Mouse (Mus musculus): ENCODE data around the gene Ostn. TPM values are rescaled to one million over a fixed set of nuclear protein-coding genes. Genes with fewer than 3 reads are reported as not detected.

The Ostn gene
- polyA plus RNA-seq, 1 experiment from 2014 or later: 2.1 TPM

DNA sequence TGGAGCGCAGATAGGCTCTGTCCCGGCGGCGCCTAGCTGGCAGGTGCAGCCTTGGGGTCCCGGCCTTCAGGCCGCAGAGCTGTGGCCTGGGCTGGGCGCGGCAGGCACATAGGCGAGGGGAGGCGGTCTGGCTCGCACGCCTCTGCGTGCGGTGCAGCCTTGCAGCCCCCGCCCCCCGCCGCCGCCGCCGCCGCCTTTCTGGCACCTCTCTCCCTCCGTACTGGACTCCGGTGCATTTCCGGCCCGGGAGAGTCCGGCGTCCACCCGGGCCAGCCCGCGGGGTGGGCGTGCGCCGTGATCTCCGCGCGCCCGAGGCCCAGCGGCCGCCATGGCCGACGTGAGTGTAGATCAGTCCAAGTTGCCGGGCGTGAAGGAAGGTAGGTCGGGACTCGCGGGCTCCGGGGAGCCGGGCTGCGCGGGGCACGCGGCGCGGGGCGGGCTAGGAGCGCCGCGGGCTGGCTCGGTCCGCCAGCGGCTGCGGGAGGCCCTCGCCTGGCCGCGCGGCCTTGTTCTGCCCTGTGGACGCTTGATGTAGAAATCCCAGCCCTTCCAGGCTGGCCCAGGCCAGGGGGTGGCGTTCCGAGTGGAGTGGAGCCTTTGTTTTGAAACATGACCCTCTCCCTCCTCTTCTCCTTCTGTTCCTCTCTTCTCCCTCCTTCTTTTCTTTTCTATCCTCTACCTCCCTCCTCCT lies 81.6 kb downstream of the Ostn start, which contains the start of gene Ccdc50:
Ccdc50 (plus strand) TSS at position 109 of the 691 bp plus-strand sequence.
- WGBS: under 1% methylated on average over 56 of the region's 69 CpGs

DNA sequence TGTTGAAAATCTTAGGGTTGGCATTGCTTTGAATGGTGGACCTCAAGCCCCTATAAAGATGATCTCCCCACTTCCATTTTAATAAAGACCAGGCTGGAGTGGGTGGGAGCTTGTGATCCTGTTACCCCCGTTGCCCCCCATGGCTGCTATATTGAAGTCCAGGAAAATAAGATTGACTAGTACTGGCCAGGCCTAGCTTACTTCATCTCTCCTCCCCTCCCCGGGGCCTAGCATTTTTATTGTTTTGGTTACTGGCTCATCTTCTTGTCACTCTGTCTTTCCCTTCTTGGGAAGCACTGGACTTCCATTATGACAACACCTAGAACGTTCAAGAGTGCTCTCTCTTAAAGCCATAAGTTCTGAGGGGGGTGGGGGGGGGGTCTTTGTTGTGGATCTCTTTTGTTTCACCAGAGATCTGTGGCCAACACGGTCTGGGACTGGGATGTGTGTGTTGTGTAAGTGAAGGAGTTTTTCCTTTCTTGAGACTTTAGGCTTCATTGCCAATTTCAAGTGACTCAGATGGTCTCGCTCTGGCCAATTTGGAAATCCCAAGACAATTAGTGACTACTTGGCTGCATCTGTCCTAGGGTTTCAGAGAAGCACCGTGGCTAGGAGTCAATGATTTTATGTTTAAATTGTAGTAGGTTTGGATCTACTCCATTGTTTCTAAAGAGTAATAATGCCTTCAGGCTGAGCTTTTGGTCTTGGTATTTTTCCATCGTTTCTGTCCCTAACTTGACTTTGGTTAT lies 82.4 kb downstream of the Ostn start:
- no peak for ATAC-seq (ENCODE audit: low FRiP score, low read depth)
- WGBS: 27% methylated on average over 7 of the region's 7 CpGs

More for the DNA sequence above, 81.6 kb downstream of the Ostn start, which contains the start of gene Ccdc50:
- peak within 1 kb of the TSS; percentile 89 for H3K4me3 ChIP-seq
- H3K4me2 ChIP-seq (replicated peaks): peak within 1 kb of the TSS; percentile 79
- H3K9ac ChIP-seq: peak within 1 kb of the TSS; percentile 95
- H3K36me3 ChIP-seq: no peaks in the 10 kb centered on the region
- peak within 1 kb of the TSS; percentile 96 for H3K27ac ChIP-seq
- no peaks in the 10 kb centered on the region for H3K27me3 ChIP-seq
- H3K9me3 ChIP-seq: no peaks in the 10 kb centered on the region
- H3K4me1 ChIP-seq: peaks cover 20% of the 10 kb centered on the region
- ATAC-seq (ENCODE audit: low FRiP score, low read depth): peak; percentile 96

DNA sequence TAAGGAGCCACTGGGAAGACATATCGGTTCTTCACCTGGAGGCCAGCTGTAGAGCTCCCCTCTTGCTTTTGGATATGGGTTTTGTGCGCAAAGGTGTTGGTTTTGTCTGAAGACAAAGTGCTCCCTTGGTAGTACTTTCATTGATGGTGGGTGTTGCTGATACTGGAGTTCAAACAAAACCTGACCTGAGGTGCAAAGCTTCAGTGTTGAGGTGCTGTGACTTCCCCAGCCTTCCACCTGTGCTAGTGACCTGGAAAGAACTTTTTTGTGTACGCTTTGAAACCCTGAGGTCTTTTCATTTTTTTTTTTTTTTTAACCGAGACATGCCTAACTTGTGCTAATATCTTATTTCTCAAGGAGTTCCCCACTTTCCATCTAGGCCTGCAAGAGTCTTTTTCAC lies 83.0 kb downstream of the Ostn start:
- H3K4me2 ChIP-seq (replicated peaks): peak overlapping the region; percentile 79
- peak overlapping the region; percentile 89 for H3K4me3 ChIP-seq
- peaks cover 20% of the 10 kb centered on the region for H3K4me1 ChIP-seq
- H3K9me3 ChIP-seq: no peaks in the 10 kb centered on the region
- WGBS: 85% methylated on average over 4 of the region's 4 CpGs
- H3K27me3 ChIP-seq: no peaks in the 10 kb centered on the region
- peak overlapping the region; percentile 95; the same call in 1 of the 2 replicates for H3K9ac ChIP-seq
- H3K36me3 ChIP-seq: no peaks in the 10 kb centered on the region
- H3K27ac ChIP-seq: no peak overlapping the region
- ATAC-seq (ENCODE audit: low FRiP score, low read depth): no peak

More for the DNA sequence above, 82.4 kb downstream of the Ostn start:
- peak overlapping the region; percentile 89 for H3K4me3 ChIP-seq
- H3K9ac ChIP-seq: peak overlapping the region; percentile 95
- peaks cover 20% of the 10 kb centered on the region for H3K4me1 ChIP-seq
- peak overlapping the region; percentile 79 for H3K4me2 ChIP-seq (replicated peaks)
- H3K27ac ChIP-seq: peak overlapping the region; percentile 96
- H3K9me3 ChIP-seq: no peaks in the 10 kb centered on the region
- H3K36me3 ChIP-seq: no peaks in the 10 kb centered on the region
- no peaks in the 10 kb centered on the region for H3K27me3 ChIP-seq

DNA sequence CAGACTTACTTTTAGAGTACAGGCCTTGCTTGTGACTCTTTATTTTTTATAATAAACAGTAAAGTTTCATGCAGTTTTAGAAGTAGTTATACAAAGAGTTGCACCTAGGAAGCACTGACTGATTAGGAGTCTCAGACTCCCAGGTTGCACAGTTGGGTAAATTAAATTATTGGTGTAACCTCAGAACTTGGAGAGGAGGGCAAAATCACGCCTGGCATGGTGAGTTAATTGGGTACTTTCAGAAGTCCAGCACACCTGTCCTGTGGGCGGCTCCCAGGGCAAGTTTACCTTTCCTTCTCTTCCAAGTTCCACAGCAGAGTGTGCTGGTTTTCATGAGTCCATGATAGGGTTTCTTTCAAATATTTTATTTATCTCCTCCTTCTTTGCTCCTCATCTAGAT lies 84.6 kb downstream of the Ostn start:
- 69% methylated on average over 2 of the region's 2 CpGs for WGBS
- no peak overlapping the region for H3K27ac ChIP-seq
- no peak overlapping the region for H3K9ac ChIP-seq
- H3K27me3 ChIP-seq: no peaks in the 10 kb centered on the region
- H3K9me3 ChIP-seq: no peaks in the 10 kb centered on the region
- H3K4me3 ChIP-seq: no peak overlapping the region
- peaks cover 20% of the 10 kb centered on the region for H3K4me1 ChIP-seq
- no peak for ATAC-seq (ENCODE audit: low FRiP score, low read depth)
- 0 out of 2 replicates have a peak, but pooled peaks cover under 1% of the 10 kb centered on the region for H3K36me3 ChIP-seq
- no peak overlapping the region for H3K4me2 ChIP-seq (replicated peaks)

DNA sequence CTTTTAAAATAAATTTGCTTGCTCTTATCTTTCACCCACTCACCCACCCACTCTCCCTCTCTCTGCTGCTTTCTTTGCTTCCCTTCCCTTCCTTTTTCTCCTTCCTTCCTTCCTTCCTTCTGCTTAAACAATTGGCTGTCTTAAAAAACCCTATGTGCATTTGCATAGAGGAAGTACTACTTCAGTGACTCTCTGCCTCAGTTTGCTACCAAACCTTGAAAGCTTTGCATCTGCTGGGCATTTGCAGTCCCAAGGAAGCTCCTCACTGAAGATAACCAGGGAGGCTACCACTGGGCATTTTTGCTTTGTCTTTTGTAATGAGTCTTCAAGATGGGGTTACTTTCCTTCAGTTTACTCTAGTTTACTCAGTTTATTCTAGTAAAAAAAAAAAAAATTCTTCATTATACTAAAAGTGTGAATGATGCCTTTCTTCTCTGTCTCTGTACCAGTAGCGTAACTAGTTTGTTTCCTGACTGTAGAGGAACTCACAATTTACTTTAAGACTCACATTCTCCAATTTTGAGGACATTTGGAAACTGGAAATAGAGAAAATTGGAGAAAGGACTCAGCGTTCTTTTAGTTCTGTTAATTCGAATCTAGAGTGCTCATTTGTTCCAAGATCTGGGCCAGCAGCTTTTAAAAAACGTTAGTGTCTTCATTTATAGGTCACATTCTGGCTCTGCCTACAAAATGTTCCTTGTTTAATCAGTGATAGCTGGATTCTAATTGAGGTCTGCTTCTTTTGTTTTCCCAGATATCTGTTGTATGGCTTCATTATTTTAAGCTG lies 88.2 kb downstream of the Ostn start:
- no peaks in the 10 kb centered on the region for H3K9me3 ChIP-seq
- no peak overlapping the region for H3K4me2 ChIP-seq (replicated peaks)
- no peaks in the 10 kb centered on the region for H3K27me3 ChIP-seq
- no peak overlapping the region for H3K4me3 ChIP-seq
- H3K36me3 ChIP-seq: 0 out of 2 replicates have a peak, but pooled peaks cover 2% of the 10 kb centered on the region
- H3K4me1 ChIP-seq: peaks cover 13% of the 10 kb centered on the region
- no peak overlapping the region for H3K9ac ChIP-seq
- no peak for ATAC-seq (ENCODE audit: low FRiP score, low read depth)
- 85% methylated on average over 4 of the region's 4 CpGs for WGBS
- H3K27ac ChIP-seq: no peak overlapping the region

DNA sequence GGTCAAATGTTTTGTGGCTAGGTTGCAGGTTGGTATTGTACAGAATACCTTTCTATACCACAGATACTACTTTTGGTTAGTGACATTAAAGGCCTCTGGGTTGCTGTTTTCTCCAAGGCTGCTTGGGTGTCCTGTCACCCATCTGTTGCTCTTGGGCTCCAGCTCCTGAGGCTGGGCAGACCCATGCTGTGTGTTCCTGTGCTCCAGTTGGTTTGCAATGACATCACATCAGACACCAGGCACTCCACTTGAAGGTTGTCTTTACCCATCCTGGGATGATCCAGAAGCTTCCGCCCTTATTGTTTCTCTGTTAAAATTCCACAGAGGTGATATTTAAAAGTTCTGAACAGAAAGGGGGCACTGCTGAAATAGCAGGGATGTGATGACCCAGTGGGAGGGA lies 89.7 kb downstream of the Ostn start:
- Histone ChIP-seq H3K4me3 (no peak overlapping the region), H3K9ac (no peak overlapping the region), H3K36me3 (0 out of 2 replicates have a peak, but pooled peaks cover 2% of the 10 kb centered on the region), H3K4me2 (replicated peaks) (no peak overlapping the region), H3K27me3 (no peaks in the 10 kb centered on the region), H3K27ac (no peak overlapping the region), H3K9me3 (no peaks in the 10 kb centered on the region), H3K4me1 (peaks cover 4% of the 10 kb centered on the region; the same call in 1 of the 2 replicates)
- ATAC-seq (ENCODE audit: low FRiP score, low read depth): no peak
- WGBS: 97% methylated on average over 1 of the region's 1 CpGs

DNA sequence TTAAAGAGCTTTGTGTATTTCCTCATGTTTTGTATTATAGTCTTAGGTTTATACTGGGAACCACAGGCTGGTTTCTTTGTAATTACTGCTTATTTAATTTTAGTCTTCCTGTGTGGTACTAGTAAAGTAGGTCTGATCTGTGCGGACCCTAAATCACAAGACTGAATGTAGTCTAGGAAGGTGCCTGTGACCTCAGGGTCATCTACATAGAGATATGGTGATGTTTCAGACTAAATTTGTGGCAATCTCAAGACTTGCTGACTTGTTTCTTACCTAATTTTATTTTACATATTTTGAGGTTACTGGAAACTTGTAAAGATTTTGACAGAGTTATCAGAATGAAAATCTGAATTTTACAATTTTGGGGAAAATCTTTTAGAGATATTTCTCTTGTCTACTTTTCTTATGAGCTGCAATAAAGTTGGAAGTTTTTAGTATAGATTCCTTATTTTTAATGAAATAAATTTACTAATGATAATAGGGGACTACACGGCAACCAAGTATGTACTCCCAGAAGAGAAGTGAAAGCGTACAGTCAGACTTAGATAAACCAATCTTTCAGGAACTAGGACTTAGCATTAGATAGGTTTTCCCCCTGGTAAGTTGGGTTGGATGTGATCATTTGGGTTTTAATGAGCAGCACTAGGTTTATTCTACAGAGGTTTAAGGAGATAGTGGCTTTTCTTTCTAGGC lies 91.9 kb downstream of the Ostn start:
- Histone ChIP-seq H3K36me3 (0 out of 2 replicates have a peak, but pooled peaks cover 2% of the 10 kb centered on the region), H3K9ac (no peak overlapping the region), H3K4me1 (peaks cover 6% of the 10 kb centered on the region; the same call in 1 of the 2 replicates), H3K9me3 (no peaks in the 10 kb centered on the region), H3K4me2 (replicated peaks) (no peak overlapping the region), H3K4me3 (no peak overlapping the region), H3K27ac (no peak overlapping the region), H3K27me3 (no peaks in the 10 kb centered on the region)
- no peak for ATAC-seq (ENCODE audit: low FRiP score, low read depth)
- 87% methylated on average over 3 of the region's 3 CpGs for WGBS

DNA sequence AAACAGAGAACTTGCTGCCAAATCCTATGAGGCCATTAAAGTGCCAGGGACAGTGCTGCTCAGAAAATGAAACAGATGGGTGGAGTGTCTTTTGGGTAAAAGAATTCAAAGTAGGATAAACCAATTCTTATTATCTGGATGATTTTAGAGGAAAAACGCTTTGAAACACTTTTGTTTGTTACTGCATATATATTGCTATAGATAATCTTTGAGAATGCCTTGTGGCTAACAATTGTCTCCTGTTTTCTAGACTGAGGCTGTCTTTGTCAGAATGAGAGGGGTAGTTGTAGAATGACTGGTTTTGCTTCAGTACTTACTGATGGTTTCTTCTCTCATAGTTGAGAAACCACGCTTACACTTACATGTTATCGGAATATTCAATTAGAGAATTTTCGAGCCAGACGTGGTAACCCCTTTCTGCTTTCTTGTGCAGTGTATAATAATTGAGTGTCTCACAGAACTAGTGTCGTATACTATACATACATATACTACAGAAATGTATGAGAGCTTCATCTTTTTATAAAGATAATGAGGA lies 92.5 kb downstream of the Ostn start:
- Histone ChIP-seq H3K4me3 (no peak overlapping the region), H3K4me1 (peaks cover 6% of the 10 kb centered on the region; the same call in 1 of the 2 replicates), H3K9me3 (no peaks in the 10 kb centered on the region), H3K36me3 (0 out of 2 replicates have a peak, but pooled peaks cover 2% of the 10 kb centered on the region), H3K9ac (no peak overlapping the region), H3K4me2 (replicated peaks) (no peak overlapping the region), H3K27ac (no peak overlapping the region), H3K27me3 (no peaks in the 10 kb centered on the region)
- 91% methylated on average over 6 of the region's 6 CpGs for WGBS
- ATAC-seq (ENCODE audit: low FRiP score, low read depth): no peak

Other genes starting within 250 kb of the Ostn start
- 1.1 and 2.4 TPM in 2 replicates for gene Uts2b, start 62.8 kb downstream of the Ostn start, polyA plus RNA-seq (2015; fragmentation: Nextera tagmentation; extraction: Ambion mirVana)
- 39.5 and 46.1 TPM in 2 replicates for gene Ccdc50, start 81.4 kb downstream of the Ostn start, polyA plus RNA-seq (2015; fragmentation: Nextera tagmentation; extraction: Ambion mirVana)